Mouse (Mus musculus) limb, embryonic 13.5 days (tissue): Measurements from ENCODE around the gene Lst1. TPM values are rescaled to one million over a fixed set of nuclear protein-coding genes. Genes with fewer than 3 reads are reported as not detected.
A peak's percentile ranks its signal among the peaks of the same experiment; 100 is the strongest.

Experiments used
- ATAC-seq: fragments of 200-750 bp; cut with Nextera tagmentation; 2 replicates; pipeline ENCODE4 v1.8.0; 2017; ENCODE audit warnings: low read depth, moderate number of reproducible peaks, moderate TSS enrichment; ENCODE audit not compliant: low FRiP score
- H3K27ac ChIP-seq: fragments of 300-500 bp; sonication (generic); 2 replicates; pipeline ENCODE4 v1.5.1; 2015; ENCODE audit warnings: inconsistent platforms, mild to moderate bottlenecking, moderate library complexity
- H3K27me3 ChIP-seq: fragments of 300-500 bp; sonication (generic); 2 replicates; pipeline ENCODE4 v1.6.1; 2015; ENCODE audit warnings: mild to moderate bottlenecking, inconsistent platforms
- H3K36me3 ChIP-seq: fragments of 300-500 bp; sonication (generic); 2 replicates; pipeline ENCODE4 v1.6.1; 2015; ENCODE audit warnings: inconsistent platforms, mild to moderate bottlenecking, moderate library complexity
- H3K4me1 ChIP-seq: fragments of 300-500 bp; sonication (generic); 2 replicates; pipeline ENCODE4 v1.6.1; 2015; ENCODE audit warnings: inconsistent platforms
- H3K4me2 ChIP-seq: fragments of 300-500 bp; sonication (generic); replicated peaks from 2 replicates; pipeline ENCODE4 v1.6.1; 2015; ENCODE audit warnings: inconsistent platforms, mild to moderate bottlenecking, moderate library complexity
- H3K4me3 ChIP-seq: fragments of 300-500 bp; sonication (generic); 2 replicates; pipeline ENCODE4 v1.5.1; 2015; ENCODE audit warnings: moderate library complexity, mild to moderate bottlenecking, inconsistent platforms
- H3K9ac ChIP-seq: fragments of 300-500 bp; sonication (generic); 2 replicates; pipeline ENCODE4 v1.6.1; 2015; ENCODE audit warnings: mild to moderate bottlenecking, inconsistent platforms
- H3K9me3 ChIP-seq: fragments of 300-500 bp; sonication (generic); 2 replicates; pipeline ENCODE4 v1.6.1; 2016; ENCODE audit warnings: inconsistent platforms
- WGBS: fragments of 180-500 bp; shearing (Covaris S2); methylation state at CpG from one replicate; pipeline ENCODE4 v1.1.7; 2015; 5-methylcytosine and 5-hydroxymethylcytosine counted together
- polyA plus RNA-seq: library from polyadenylated mRNA; unstranded; fragments of >200 nt; fragmentation: Nextera tagmentation; extraction: Ambion mirVana; gene quantifications from 2 replicates; pipeline ENCODE4 v1.2.1, GENCODE M21; 2015

Gene Lst1
- polyA plus RNA-seq, 1 experiment from 2014 or later = 12.1 TPM

DNA sequence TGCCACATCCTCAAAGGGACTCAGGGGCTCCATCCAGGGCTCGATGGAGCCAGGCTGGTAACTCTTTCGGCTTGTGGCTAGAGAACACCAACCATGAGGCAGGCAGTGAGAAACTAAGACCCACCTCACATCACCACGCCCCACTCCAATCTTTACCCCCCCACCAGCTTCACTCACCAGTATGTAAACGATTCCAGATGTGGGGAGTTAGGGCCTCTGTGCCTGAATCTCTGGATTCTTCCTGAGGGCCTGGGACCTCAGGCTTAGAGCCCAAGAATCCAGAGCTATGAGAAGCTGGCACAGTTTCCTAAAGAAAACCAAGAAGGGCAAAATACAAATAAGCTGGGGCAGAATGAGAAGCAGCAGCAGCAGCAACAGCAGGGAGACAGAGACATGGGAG, 34.3 kb downstream of the Lst1 start:
- Histone ChIP-seq H3K4me1 (peaks cover 8% of the 10 kb centered on the region; the same call in 1 of the 2 replicates), H3K27me3 (no peaks in the 10 kb centered on the region), H3K4me3 (no peak overlapping the region), H3K36me3 (peaks cover 98% of the 10 kb centered on the region), H3K9ac (peak overlapping the region; percentile 19; the same call in 1 of the 2 replicates), H3K9me3 (no peaks in the 10 kb centered on the region), H3K4me2 (no peak overlapping the region), H3K27ac (peak overlapping the region; percentile 44; the same call in 1 of the 2 replicates)
- WGBS = 56% methylated on average over 4 of the region's 4 CpGs
- ATAC-seq = no peak

DNA sequence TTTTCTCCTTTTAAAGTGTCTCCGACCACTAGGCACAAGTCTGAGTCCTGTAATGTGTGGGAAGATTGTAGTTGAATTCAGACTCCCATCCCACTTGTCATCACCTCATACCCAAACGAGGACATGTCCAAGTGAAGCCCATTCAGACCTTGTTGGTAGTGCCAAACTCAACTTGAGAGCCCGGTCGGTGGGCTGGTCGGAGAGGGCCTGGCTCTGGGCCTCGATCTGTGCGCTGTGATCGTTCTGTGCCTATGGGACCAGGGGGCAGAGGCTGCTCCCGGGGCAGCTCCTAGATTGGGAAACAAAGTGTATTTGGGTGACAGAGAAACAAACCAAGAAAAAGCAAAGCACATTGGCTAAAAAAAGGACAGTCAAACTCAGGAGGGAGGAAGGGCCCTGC, 35.2 kb downstream of the Lst1 start:
- no peak overlapping the region for H3K9ac ChIP-seq
- peaks cover 8% of the 10 kb centered on the region; the same call in 1 of the 2 replicates for H3K4me1 ChIP-seq
- no peak for ATAC-seq
- no peaks in the 10 kb centered on the region for H3K27me3 ChIP-seq
- H3K4me2 ChIP-seq = no peak overlapping the region
- 97% methylated on average over 9 of the region's 9 CpGs for WGBS
- peaks cover 98% of the 10 kb centered on the region for H3K36me3 ChIP-seq
- no peak overlapping the region for H3K27ac ChIP-seq
- no peaks in the 10 kb centered on the region for H3K9me3 ChIP-seq
- no peak overlapping the region for H3K4me3 ChIP-seq

DNA sequence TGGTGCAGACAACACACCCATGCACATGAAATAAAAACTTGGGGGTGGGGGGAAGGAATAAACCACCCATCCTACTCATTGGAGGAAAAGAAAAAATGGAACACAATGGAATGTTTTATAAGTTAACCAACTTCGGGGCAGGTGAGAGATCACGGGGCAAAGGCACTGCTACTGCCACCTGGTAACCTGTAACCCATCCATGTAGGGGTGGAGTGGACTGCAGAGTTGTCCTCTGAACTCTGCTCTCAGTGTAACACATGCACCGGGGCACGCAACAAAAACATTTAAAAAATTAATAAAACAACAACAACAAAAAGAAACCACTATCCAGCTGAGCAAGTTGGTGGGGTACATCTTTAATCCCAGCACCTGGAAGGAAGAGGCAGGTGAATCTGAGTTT, 36.1 kb downstream of the Lst1 start:
- no peak overlapping the region for H3K9ac ChIP-seq
- H3K4me2 ChIP-seq = no peak overlapping the region
- ATAC-seq = no peak
- no peak overlapping the region for H3K4me3 ChIP-seq
- H3K36me3 ChIP-seq = peaks cover 93% of the 10 kb centered on the region
- peaks cover 8% of the 10 kb centered on the region; the same call in 1 of the 2 replicates for H3K4me1 ChIP-seq
- WGBS = 94% methylated on average over 4 of the region's 4 CpGs
- no peaks in the 10 kb centered on the region for H3K9me3 ChIP-seq
- H3K27me3 ChIP-seq = no peaks in the 10 kb centered on the region
- H3K27ac ChIP-seq = no peak overlapping the region

DNA sequence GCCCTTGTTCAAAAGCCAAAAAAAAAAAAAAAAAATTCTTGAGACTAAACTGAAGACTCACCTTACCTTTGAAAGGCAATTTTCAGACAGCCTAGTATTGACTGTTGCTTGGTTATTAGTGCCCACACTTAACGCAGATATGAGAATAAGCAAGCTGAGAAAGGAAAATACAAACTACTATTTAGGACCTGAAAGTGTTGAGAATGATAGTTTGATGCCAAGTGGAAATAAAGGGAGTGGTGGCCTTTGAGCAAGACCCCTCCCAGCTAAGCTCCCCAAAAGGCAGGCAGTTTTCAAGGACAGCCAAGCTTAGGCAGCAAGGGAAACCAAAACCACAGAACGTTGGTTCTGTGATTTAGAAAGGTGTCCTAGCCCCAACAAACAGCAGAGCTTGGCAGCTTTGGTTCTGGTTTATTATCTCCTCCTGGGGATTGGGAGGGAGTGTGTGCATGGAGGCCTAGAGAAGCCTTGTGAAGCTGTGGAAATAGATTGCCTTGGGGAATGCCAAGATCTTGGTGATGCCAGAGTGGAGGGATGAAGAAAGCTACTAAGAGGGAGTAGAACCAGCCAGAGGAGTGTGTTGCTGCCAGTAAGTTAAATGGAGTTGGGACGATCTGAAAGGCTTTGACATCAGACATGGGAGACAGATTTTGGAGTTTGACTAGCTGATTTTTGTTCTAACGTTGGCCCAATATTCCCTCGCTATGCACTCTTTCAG, 40.2 kb downstream of the Lst1 start:
- Histone ChIP-seq H3K9me3 (peaks cover 5% of the 10 kb centered on the region; the same call in 1 of the 2 replicates), H3K4me1 (no peaks in the 10 kb centered on the region), H3K4me2 (no peak overlapping the region), H3K27me3 (no peaks in the 10 kb centered on the region), H3K9ac (no peak overlapping the region), H3K27ac (no peak overlapping the region), H3K4me3 (no peak overlapping the region), H3K36me3 (peaks cover 93% of the 10 kb centered on the region)
- WGBS = 67% methylated on average over 5 of the region's 5 CpGs
- ATAC-seq = no peak

DNA sequence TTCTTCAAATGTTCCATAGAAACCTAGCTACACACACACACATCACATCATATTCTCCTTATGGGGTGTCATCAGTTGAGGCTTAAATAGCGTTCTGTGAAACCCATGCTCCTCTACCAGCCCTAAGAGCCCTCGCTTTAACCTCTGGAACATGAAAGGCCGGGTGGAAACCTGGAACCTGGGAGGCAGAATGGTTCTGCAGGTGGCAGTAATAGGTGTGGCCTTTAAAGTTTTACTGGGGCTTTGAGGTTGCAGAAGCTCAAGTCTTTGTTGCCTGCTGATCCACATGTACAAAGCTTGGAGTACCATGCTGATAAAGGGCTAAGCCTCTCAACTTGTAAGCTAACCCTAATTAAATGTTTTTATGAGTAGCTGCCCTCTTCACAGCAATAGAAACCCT, 40.9 kb downstream of the Lst1 start:
- H3K27ac ChIP-seq = no peak overlapping the region

DNA sequence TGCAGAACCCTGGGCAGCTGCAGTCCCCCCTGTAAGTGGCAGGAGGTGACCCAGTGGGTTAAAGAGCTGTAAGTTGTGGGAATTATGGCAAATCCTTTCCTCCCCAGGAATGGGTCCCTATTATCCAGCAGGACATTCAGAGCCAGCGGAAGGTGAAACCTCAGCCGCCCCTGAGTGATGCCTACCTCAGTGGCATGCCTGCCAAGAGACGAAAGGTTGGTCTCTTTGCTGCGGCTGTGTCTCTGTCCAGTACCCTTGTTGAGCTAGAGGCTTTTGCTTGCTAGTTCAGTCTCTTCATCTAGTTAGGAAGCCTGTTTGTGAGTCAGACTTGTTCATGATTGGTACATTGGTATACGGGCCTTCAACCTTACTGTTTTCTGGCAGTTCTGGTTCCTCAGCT, 42.1 kb downstream of the Lst1 start:
- ATAC-seq = no peak
- WGBS = 86% methylated on average over 5 of the region's 5 CpGs
- H3K9me3 ChIP-seq = peaks cover 6% of the 10 kb centered on the region; the same call in 1 of the 2 replicates
- no peak overlapping the region for H3K27ac ChIP-seq
- H3K36me3 ChIP-seq = peaks cover 93% of the 10 kb centered on the region
- H3K4me3 ChIP-seq = no peak overlapping the region
- no peak overlapping the region for H3K4me2 ChIP-seq
- no peak overlapping the region for H3K9ac ChIP-seq
- no peaks in the 10 kb centered on the region for H3K4me1 ChIP-seq
- H3K27me3 ChIP-seq = no peaks in the 10 kb centered on the region

More for the DNA sequence above, 40.9 kb downstream of the Lst1 start:
- ATAC-seq = no peak
- H3K9ac ChIP-seq = no peak overlapping the region
- no peak overlapping the region for H3K4me3 ChIP-seq
- no peak overlapping the region for H3K4me2 ChIP-seq
- no peaks in the 10 kb centered on the region for H3K4me1 ChIP-seq
- peaks cover 93% of the 10 kb centered on the region for H3K36me3 ChIP-seq
- H3K27me3 ChIP-seq = no peaks in the 10 kb centered on the region
- 21% methylated on average over 3 of the region's 3 CpGs for WGBS
- H3K9me3 ChIP-seq = peaks cover 6% of the 10 kb centered on the region; the same call in 1 of the 2 replicates

DNA sequence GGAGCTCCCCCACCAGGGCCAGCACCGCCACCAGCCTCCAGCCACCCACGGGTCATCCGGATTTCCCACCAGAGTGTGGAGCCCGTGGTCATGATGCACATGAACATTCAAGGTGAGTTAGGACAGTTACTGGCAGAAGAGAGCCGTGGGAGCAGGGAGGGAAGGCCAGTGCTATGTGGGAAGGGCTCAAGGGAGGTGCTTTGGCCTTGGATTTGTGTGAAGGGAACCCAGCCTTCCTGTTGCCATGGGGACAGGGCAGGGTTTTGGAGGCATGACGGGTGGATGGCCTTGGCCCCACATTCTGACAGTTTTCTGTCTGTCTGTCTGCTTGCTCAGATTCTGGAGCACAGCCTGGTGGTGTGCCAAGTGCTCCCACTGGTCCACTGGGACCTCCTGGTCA, 46.3 kb downstream of the Lst1 start:
- Histone ChIP-seq H3K4me3 (no peak overlapping the region), H3K27ac (no peak overlapping the region), H3K4me1 (peaks cover 9% of the 10 kb centered on the region), H3K27me3 (no peaks in the 10 kb centered on the region), H3K9ac (no peak overlapping the region), H3K9me3 (peaks cover 6% of the 10 kb centered on the region; the same call in 1 of the 2 replicates), H3K36me3 (peaks cover 89% of the 10 kb centered on the region), H3K4me2 (no peak overlapping the region)
- WGBS = 90% methylated on average over 6 of the region's 6 CpGs
- ATAC-seq = no peak

DNA sequence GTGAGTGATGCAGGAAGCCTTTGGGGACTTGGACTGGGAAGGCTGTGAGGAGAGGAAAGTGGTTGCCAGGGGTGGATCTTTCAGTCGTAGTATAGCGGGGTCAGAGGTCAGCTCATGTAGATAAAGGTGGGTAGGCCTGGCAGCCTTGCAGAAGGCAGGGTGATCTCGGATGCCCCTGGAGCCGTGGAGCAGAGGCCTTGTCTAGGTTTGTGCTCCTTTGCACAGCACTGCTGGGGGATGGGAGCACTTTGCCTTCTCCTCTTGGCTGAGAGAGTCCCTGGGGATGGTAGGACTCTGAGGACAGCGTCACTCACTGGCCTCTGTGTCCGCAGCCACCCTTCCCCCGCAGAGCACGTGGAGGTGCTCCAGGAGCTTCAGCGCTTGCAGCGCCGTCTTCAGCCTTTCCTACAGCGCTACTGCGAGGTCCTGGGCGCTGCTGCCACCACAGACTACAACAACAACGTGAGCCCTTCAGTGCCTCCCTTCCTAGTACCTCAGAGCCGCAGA, 47.7 kb downstream of the Lst1 start:
- 85% methylated on average over 16 of the region's 16 CpGs for WGBS
- Histone ChIP-seq H3K27ac (no peak overlapping the region), H3K4me1 (peaks cover 18% of the 10 kb centered on the region), H3K36me3 (peaks cover 74% of the 10 kb centered on the region), H3K9me3 (peaks cover 6% of the 10 kb centered on the region; the same call in 1 of the 2 replicates), H3K27me3 (no peaks in the 10 kb centered on the region), H3K9ac (no peak overlapping the region), H3K4me2 (no peak overlapping the region), H3K4me3 (no peak overlapping the region)
- ATAC-seq = no peak

DNA sequence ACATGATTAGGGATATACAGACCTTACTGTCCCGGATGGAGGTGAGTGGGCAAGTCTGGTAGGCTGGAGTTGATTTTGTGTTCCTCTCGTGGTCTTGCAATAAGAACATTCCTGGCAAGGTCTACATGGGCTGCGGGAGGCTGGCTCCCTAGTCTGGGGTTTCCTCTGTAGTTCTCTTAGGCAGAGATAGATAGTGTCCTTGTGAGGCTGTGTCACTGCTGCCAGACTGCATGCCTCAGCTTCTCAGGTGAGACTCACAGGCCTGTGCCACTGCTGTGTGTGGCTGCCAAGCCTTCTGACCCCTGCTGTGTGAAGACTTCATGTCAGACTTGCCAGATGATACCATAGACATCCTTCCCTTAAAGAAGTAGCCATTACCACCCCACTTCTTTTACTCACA, 49.0 kb downstream of the Lst1 start:
- no peak overlapping the region for H3K4me3 ChIP-seq
- peaks cover 62% of the 10 kb centered on the region for H3K36me3 ChIP-seq
- peaks cover 6% of the 10 kb centered on the region; the same call in 1 of the 2 replicates for H3K9me3 ChIP-seq
- ATAC-seq = no peak
- H3K27ac ChIP-seq = no peak overlapping the region
- peak overlapping the region; percentile 13; the same call in 1 of the 2 replicates for H3K9ac ChIP-seq
- 91% methylated on average over 3 of the region's 3 CpGs for WGBS
- peaks cover 18% of the 10 kb centered on the region for H3K4me1 ChIP-seq
- no peak overlapping the region for H3K4me2 ChIP-seq
- H3K27me3 ChIP-seq = no peaks in the 10 kb centered on the region

DNA sequence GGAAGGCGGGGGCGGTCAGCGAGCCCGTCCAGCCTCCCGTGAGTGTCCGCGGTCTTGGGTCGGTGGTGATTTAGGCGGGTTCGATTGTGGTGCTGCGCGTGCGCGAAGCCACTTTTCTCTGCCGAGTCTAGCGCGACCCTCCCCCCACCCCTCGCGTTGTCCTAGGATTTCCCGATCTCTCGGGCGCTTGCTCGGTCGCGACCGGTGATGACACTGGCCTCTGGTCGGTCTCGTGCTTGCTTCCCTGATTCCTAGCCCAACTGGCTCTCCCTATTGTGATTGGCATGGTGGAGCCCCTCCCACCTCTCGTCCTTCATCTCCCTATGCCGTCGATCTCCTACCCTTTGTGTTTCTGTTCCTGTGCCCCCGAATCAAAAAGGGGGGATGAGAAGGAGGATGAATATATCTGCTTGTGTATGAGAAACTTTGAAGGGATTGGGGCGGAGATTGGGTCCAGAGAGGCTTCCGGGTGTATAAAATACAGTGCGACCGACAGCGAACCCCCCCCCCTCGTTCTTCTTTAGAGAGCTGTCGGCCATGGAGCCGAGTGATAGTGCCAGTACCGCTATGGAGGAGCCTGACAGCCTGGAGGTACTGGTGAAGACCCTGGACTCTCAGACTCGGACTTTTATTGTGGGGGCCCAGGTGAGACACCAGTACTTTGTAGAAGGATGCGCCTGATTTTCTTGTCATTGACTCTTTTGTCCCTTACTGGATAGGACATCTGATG, 52.5 kb downstream of the Lst1 start:
- peak; percentile 74 for ATAC-seq
- Histone ChIP-seq H3K27ac (peak overlapping the region; percentile 91), H3K9ac (peak overlapping the region; percentile 86), H3K4me2 (peak overlapping the region; percentile 94), H3K36me3 (peaks cover 27% of the 10 kb centered on the region), H3K9me3 (no peaks in the 10 kb centered on the region), H3K4me1 (peaks cover 18% of the 10 kb centered on the region), H3K27me3 (no peaks in the 10 kb centered on the region), H3K4me3 (peak overlapping the region; percentile 75)
- under 1% methylated on average over 43 of the region's 43 CpGs for WGBS
